Mouse (Mus musculus) spleen, postnatal 4 days (tissue): ENCODE results near the gene Cdh1.
A peak's percentile ranks its signal among the peaks of the same experiment; 100 is the strongest.
"Not testable (repeated sequence)": the region's sequence is repeated elsewhere in the genome, so short reads cannot be mapped to it uniquely, and the experiment has no call there.

Source experiments
- DNase-seq, 2 experiments: peaks; one replicate each; pipeline ENCODE4 v3.0.0; 2022; ENCODE audit warnings: low spot score in 2 of 2

The Cdh1 gene

DNA sequence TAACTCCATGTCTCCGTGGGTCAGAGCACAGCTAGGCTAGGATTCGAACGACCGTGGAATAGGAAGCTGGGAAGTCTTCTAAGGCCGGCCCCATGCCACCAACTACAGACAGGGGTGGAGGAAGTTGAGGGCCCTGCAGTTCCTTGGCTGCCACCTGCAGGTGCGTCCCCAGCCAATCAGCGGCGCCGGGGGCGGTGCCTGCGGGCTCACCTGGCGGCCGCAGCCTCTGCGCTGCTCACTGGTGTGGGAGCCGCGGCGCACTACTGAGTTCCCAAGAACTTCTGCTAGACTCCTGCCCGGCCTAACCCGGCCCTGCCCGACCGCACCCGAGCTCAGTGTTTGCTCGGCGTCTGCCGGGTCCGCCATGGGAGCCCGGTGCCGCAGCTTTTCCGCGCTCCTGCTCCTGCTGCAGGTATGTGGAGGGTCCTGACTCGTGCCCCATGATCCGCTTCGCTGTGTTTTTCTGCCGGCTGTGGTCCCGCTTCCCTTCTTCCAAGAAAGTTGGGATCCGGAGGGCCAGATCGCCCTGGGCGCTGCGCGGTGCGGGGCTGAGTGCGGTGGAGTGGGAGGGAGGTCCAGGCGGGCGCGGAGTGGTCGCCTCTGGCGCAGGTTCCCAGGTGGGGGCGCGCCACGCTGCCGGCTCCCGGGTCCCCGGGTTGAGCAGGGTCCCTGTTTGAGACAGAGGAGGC is at the start of gene Cdh1:
Gene Cdh1 (plus strand): TSS at position 221 of the 689 bp plus-strand sequence.
- peak in 1 of 2 experiments; percentile 65 for DNase-seq

DNA sequence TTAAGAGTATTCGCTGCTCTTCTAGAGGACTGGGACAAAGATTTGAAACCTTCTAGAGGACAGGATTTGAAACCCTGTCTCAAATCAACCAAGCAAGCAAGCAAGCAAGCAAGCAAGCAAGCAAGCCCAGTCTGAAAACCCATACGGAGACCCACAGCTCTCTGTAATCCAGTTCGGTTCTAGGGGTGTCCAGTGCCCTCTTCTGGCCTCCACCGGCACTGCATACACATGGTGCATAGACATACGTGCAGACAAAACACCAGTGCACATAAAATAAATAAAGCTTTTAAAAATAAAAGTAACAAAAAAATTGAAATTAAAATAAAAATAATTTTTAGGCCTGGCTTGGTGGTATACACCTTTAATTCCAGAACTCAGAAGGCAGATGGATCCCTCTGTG is 49.1 kb upstream of the Cdh1 start:
- no peak for DNase-seq

DNA sequence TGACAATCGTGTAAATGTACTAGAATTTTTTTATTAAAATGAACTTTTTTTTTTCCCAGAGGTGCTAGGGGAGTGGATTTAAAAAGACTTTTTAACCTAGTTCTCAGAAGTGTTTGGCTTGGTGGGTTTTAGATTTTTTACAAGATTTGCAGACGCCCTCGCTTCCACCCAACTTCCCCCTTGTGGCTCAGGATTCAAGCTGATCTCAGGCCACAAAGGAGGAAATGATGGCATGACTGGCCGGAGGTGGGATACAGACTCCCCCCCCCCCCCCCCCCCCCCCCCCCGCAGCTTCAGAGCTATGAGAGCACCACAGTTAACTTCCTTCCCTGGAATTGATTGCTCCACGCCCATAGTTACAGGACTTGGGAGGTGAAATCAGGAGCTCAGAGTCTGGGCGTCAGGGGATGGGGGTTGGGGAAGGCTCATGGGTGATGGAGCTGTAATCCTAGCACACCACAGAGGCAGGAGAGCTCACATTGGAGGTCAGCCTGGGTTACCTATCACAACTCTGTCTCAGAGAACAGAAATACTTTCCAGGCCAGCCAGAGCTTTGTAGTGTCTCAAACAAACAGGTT is 47.0 kb upstream of the Cdh1 start:
- DNase-seq = no peak

DNA sequence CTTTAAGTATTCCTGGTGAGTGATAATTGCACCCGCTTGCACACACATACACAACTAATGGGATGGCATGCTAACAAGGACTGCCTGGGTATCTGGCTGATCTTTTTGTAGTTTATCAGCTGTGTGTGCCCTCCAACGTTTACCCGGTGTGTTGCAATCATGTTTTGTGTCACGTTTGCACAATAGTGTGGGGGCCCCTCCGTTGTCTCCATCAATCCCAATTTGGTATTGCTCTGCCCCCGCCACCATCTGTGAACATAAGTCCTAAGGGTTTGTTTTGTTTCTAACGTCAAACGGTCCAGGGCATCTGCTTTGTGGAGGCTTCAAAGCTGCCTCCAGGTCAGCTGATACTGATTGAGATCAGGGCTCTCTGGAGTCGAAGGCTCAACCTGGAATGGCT is 43.3 kb upstream of the Cdh1 start:
- no peak for DNase-seq

DNA sequence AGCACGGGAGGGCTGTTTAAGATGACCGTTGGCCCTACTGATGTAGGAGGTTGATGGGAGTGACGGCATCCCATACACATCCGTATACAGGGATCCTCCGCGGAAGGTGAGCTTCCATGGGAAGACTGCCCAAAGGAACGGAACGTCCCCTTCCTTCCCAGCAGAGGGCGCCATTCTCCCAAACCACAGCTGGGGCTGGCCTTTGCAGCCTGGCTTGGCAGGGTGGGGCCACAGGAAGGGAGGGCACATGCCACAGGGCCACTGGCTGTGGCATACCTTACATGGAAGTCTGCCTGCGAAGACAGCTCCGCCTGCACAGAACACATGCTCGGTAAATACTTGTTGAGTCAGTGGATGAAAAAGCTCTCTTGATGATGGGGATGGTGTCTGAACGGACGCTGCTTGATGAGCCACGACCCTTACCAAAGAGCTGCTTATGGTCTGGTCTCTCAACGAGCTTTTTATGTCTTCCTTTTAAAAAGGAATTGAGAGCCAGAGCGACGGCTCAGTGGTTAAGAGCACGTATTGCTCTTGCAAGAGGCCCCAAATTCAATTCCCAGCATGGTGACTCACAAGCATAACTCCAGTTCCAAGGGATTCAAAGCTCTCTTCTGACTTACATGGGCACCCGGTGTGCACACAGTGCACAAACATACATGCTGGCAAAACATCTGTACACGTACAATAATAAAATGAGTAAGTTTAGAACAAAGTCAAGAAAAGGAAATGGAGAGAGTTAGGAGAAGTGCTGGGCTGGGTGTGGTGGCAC is 41.9 kb upstream of the Cdh1 start:
- DNase-seq = peak; percentile 61 to 84

DNA sequence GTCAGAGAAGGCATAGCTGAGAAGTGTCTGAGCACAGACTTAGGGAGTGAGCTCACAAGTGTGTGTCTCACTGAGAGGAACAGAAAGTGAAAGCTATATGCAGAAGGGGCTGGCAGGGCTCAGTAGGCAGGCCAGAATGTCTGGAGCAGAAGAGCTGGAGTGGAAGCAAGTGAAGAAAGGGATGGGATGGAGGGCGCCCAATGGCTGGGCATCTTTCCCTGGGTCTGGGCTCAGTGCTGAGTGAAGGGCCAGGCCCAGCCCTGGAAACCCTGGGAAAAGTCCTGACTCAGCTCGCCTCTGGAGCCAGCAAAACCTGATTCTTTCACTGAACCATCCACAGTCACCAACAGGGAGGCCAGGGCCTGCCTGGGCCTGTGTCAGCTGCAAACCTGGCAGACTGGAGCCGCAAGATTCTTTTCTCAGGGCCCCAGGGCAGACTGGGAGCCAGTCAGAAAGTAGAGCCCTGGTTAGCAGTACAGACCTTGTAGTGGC is 39.4 kb upstream of the Cdh1 start:
- no peak for DNase-seq

DNA sequence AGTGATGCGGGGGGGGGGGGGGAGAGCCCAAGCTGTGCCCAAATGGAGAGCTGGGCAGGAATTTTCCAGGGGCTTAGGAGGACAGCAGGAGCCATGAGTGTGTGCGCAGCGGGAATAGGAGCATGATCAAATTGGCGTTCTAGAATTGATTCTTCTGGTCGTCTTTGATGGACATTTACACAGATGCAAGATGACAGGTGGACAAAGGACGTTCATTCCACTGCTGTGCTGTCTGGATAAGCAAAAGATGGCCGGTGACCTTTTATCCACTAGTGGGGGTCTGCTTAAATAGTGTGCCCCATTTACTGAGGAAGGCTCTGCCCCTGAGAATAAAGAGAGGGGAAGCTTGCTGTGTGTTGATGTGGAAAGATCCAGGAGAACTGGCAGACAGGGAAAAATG is 34.1 kb upstream of the Cdh1 start:
- DNase-seq = no peak

DNA sequence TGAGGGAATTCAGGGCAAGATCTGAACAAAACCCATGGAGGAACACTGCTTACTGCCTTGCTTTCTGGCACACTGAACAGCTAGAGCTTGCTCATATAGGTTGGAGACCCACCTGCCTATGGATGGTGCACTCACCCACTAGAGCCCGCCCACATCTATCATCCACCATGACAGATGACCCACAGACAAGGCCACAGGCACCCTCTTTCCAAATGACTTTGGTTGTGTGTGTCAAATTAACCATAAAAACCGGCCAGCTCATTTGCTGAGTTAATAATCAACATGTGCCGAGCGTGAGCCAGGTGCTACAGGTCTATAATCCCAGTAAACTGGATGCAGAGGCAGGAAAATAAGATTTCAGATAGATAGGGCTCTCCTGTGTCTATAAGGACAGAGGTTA is 32.8 kb upstream of the Cdh1 start:
- DNase-seq = no peak

DNA sequence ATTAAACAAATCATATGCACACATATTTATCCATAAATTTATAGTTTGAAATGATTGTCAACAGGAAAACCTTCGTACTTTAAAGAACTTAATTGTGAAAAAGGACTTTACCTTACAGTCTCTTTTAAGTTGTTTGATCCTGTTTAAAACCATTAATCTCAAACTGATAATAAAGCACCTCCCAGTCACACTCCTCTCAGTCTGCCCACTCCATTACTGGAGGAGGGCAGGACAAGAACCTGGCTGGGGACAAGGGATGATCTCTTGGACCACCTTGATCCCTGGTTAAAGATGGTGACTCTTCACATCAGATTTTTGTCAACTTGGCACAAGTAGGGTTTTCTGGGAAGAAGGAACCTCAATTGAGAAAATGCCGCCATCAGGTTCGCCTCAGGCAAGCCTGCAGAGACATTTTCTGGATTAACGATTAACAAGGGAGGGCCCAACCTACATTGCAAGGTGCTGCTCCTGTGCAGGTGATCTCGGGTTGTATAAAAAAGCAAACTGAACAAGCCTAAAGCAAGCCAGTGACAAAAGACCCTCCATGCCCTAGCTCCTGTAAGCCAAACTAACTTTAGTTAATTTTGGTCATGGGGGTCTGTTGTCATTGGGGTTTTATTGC is 31.5 kb upstream of the Cdh1 start:
- no peak for DNase-seq

DNA sequence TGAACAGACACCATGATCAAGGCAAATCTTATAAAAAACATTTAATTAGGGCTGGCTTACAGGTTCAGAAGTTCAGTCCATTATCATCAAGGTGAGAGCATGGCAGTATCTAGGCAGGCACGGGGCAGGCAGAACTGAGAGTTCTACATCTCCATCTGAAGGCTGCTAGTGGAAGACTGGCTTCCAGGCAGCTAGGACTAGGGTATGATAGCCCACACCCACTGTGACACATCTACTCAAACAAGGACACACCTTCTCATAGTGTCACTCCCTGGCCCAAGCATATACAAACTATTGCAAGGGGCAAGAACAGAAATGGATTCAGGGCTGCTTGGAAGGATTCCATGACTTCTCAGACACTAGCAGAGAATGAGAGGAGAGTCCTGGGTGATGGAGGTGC is 31.0 kb upstream of the Cdh1 start:
- DNase-seq = not testable (repeated sequence)

DNA sequence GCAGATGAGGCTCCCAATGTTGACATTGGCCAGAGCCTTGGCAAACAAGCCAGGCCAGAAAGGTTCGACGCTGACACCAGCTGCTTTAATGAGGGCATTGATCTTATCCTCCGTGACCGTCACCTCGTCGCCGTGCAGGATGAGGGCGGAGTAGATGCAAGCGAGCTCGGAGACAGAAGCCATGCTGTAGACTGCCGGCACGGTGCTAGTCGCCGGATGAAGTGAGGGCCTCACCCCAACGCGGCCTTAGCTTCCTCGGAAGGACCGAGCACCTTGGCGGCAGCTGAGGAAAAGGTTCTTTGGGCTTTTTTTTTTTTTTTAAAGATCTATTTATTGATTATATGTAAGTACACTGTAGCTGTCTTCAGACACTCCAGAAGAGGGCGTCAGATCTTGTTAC is 30.0 kb upstream of the Cdh1 start, which contains the start of gene Gm10073:
Gene Gm10073 (minus strand): TSS at position 294 of the 400 bp plus-strand sequence.
- DNase-seq = not testable (repeated sequence)

DNA sequence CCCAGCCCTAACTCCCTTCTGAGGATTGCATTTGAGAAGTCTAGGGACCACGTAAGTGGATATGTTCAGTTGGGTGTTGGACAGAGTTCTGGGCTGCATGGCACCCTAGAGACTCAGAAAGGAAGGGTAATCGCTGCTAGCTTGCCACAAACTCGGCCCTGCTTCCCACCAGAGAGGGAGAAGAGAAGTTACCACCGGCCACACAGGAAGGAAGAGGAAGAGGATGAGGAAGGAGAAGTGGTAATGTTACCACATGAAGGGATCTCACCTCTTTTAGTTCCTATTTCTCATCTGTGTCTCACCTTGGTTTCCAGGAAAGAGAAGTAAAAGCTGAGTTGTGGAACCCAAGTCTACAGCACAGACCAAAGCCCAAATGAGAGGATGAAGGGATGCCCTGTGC is 28.9 kb upstream of the Cdh1 start:
- no peak for DNase-seq

DNA sequence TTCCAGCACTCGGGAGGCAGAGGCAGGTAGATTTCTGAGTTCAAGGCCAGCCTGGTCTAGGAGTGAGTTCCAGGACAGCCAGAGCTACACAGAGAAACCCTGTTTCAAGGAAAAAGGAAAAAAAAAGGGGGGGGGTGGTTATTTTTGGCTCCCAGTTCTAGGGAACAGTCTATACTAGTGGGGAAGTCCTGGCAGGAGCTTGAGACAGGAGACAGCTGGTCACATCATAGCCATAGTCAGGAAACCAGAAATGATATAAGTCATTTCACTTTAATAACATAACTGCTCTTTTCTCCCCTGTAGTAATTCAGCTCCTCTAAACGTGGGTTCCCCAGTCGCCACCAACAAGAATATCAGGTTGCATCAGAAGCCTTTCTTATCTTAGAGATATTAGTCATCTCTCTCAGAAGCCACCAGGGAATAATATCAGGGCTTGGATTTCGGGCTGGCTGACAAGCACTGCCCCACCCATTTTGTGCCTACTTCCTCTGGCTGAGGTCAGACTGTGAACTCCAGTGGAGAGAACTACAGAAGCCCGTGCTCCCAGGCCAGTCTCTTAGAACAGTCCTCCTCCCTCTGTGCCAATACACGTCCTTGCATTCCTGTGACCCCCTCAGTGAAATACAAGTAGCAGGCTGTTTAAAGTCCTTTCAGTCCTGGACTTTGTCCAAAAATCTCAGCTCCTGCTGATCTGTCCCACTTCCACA is 26.1 kb upstream of the Cdh1 start:
- no peak for DNase-seq

DNA sequence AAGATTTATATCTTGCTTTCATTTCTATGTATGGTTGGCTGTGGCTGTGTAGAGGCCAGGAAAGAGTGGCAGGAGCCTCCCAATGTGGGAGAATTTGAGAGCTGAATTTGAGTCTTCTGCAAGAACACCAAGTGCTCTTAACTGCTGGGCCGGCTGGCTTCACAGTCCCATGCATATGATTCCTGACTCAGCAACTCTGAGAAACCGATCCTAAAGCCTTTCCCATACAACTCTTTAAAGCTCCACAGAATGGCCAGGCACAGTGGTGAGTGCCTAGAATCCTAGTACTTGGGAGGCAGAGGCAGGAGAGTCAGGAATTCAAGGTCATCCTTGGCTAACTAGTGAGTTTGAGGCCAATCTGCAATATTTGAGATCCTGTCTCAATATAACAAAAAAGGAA is 23.6 kb upstream of the Cdh1 start:
- DNase-seq = no peak

DNA sequence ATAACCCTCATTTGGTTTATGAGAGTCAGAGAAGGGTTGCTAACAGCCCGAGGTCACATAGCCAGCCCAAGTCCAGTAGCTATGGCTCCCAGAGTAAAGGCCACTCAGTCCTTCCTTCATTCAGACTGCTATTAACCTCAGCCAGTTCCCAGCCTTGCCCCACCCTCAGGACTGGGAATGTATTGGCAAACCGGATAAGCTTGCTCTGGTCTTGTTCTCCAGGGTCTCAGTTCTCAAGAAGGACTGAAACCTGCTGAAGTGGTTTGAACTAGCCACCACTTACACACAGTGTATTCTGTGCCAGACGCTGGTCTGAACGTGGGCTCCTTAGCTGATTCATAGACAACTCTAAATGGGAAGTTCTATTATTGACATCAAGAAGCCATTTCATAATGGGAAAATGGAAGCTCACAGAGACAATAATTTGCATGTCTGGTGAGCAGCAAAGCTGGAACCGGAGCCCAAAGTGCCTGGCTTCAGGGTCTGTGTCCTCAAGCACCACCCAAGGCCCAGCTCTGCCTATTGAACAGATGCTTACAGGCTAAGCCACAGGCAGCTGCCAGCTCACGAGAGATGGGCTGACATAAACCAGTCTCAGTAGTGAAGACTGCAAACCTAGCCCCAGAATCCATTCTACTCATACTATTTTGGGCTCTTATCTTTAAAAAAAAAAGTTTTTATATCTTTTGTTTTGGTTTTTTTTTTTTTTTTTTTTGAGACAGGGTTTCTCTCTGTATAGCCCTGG is 21.6 kb upstream of the Cdh1 start:
- DNase-seq = no peak

DNA sequence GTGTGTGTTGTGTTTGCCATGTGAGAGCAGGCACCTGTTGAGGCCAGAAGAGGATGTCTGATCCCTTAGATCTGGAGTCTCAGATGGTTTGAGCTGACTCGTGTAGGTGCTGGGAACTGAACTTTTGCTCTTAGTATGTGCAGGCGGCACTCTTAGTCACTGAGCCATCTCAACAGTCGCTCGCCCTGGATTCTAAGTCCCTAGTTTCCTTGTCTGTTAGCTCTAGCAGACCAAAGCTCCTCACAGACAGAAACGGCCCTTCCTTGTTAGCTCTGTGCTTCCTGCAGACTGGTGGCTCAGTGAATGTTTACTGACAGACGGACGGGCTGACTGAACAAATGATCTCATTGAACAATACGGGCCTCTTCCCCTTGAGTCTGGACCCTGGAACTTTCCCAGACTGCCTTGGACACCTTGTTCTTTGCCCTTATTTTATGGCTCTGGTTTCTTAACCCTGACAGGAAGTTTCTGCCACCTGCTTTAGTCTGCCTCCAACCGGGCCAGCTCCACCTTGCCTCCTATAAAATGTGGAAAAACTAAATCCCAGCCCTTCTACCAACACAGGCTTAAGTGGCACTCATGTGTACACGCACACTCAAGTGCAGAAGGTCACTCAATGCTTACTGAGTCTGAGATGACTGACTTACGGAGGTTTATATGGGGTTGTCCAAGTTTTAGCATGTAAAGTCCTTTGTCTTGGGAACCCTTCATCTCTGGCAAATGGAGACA is 18.0 kb upstream of the Cdh1 start:
- DNase-seq = no peak

DNA sequence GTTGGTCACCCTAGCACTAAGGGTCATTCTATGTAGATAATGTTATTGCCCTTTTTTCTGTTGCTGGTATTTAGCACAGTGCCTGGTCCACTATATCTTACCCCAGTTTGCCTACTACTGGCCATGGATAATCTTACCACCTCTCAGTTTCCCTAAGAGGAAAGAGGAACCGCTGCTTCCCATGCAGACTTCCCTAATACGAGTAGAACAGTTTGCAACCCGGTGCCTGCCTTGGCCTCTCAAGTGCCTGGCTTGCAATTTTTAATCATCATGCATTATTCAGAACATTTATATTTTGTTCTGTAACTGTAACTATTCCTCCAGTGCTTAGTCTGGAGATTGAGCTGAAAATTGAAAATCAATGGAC is 17.5 kb upstream of the Cdh1 start:
- no peak for DNase-seq

DNA sequence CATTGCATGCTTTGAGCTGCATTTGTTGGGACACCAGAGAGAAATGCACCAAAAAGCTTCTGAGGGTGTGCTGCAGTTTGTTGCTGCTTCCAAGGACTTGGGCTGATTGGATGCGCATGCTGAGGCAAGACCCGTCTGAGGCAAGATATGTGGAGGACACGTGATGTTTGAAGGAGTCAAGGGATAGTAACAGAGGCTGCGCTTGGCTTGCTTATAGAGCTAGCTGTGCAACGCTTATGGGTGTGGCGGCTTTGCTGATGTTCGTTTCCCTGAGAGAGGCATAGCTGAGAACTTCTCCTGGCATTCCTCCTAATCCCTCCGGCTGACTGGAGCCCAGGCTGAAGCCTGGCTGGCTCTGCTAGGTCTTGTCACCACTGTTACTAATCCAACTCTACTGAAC is 16.3 kb upstream of the Cdh1 start:
- DNase-seq = no peak

DNA sequence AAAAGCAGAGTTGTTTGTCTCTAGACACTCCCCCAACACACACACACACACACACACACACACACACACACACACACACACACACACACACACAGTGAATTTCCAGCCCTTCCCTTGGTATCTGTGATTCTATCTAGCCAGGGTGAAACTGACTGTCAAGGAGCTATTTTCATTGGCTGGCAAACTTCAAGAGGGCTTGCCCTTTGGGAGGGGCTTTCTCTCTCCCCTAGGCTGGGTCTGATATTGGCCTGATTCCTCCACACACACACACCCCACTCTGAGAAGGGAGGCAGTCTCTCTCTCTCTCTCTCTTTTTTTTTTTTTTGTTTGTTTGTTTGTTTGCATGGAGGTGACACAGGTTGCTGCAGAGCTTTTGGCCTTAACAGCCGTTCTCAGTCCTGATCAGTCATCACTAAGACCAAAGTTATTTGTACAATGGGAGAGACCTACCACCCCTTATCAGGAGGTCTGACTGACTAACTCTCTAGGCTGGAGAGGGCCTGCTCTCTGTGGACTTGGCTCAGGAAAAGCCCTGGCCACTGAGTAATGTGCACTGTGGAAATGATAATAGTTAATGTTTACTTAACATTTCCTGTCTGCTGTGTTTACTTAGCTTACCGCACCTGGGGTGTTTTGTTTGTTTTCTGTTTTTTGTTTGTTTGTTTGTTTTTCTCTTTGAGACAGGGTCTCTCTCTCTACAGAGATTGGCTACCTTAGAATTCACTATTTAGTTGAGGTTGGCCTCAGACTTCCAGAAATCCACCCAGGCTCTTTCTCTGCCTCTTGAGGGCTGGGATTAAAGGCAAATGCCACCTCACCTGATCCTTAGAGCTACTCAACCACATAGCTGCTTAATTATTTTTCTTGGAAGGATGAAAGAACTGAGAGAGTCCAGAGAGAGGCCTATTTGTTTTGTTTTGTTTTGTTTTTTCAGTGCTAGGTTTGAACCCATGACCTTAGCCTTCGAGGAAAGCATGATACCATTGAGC is 14.4 kb upstream of the Cdh1 start:
- no peak for DNase-seq
